Mouse (Mus musculus) thymus, postnatal 25 days (tissue): ENCODE results near the gene Caap1.
A peak's percentile ranks its signal among the peaks of the same experiment; 100 is the strongest.

Experiments
- DNase-seq: peaks from one replicate; pipeline ENCODE4 v3.0.0; 2022

Gene Caap1

DNA sequence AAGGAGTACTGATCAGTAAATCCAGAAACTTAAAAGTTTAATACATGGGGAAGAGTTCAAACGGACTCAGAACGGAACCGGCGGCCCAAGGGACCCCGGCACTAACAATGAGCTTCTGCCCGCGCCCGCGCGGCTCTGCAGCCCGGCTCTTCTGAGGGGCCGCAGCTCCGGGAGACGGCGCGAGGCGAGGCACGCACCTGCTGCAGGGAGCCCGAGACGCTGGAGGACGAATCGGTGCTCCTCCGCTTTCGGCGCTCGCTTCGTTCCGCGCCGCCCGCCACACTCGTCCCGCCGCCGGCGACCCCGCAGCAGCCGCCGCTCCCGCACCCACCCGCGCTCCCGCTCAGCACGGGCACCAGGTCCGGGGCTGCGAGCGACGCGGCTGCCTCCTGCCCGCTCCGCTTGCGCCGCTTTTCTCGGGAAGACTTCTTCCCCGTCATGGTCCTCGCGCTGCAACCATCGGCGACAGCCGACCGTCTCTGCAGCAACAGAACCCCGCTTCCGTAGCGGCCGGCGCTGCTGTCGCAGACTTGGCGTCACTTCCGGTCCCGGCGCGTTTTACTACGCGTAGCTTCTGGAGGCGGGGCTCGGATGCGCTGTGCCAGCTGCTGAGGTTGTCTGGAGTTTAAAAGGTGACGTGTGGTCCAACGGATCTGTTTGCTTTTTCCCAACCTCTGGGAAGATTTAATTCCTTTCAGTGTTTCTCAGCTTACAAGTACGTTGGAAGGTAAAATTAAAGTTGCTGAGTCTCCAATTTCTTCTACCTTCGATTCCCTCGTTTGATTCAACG is at the start of gene Caap1, which contains the start of gene Gm10306:
Gene Caap1 (minus strand): TSS at position 532 of the 790 bp plus-strand sequence.
Gene Gm10306 (plus strand): TSS at position 282 of the 790 bp plus-strand sequence.
- peak; percentile 93 for DNase-seq

DNA sequence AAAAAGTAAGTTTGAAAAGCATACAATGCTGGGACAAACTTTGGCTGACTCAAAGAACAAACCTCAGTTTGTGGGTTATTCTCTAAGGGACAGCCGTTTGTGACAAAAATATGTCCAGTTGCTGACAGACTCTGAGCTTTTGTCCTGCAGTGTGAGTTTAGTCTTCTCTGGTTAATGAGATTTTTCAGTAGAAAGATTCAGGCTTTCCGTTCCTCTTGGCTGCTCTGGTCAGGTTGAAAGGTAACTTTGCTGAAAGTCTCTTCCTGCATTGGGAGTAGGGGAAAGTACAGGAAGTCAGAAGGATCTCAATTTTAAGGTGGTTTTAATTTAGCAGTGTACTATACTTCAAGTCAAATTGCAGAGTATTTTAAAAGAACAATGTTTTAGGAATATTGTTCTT is 49.0 kb upstream of the Caap1 start:
- no peak for DNase-seq

DNA sequence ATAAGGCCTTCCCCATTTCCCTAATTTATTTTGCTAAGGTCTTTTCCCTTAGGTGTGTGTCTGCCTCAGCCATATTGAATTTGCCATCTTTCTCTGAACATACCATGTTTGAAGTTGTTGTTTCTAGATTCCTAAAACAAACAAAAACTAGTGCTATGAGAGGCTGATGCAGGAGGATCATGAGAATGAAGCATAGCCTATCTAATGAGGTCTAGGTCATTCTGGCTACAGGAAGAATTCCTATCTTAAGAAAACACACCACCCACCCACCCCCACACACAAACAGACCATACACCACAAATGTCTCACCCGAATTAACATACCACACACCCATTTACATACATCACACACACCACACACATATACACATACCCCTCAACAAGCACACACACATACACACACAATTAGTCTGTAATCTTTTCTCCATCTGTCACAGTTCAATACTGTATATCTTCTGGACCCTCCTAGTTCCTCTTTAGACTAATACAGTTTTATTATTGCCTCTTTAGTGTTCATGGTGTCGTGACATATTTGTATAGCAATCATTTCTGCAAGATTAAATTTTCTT is 47.9 kb upstream of the Caap1 start:
- no peak for DNase-seq

DNA sequence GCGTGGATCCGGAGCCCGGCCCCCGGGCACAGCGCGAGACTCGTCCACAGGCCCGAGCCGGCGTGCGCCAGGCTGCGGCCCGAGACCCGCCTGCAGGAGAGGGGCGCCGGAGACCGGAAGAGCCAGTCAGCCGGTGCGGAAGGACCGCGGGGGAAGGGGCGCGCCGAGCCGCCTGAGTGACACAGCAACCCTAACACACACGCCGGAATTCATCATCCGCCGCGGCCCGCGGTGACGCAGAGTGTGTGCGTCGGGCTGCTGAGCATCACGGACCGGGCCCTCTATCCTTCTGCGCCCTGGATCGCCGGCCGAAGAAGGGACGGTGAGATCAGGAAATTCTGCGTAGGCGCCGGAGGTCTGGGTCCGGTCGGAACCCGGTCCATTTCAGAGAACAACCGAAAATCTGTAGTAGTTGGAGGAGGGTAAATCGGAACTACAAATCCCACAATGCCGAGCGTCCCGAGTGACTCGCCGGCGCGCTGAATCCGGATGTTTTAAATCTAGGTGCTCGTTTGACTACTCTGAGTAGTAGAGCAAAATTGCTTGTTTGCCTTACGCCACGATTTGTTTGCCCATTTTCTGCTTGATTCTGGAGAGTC is 46.5 kb upstream of the Caap1 start, which contains the start of gene Plaa:
Gene Plaa (minus strand): TSS at position 214 of the 599 bp plus-strand sequence.
- DNase-seq: peak; percentile 91

DNA sequence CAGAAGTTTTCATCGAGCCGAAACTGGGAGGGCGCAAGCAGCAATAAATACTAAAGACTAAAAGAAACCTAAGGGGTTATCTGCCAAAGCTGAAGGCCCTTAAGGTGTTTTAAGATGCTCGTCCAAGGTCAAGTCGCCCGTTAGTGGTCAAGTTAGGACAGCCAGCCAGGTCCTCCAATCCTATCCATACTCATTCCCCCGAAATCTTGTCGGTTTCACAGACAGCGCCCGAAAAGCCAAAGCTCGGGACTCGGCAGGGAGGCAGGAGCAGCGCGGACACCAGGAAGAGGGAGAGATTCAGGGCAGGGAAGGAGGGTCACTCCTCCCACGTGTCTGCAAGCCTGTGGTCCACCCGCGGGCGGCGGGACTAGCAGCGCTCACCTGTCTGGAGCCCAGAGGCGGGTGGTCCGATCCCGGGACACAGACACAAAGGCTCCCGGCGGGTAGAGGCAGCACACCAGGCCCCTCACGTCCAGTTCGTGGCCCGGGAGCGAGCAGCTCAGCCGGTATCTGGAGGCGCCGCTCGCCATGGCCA is 46.0 kb upstream of the Caap1 start:
- no peak for DNase-seq

DNA sequence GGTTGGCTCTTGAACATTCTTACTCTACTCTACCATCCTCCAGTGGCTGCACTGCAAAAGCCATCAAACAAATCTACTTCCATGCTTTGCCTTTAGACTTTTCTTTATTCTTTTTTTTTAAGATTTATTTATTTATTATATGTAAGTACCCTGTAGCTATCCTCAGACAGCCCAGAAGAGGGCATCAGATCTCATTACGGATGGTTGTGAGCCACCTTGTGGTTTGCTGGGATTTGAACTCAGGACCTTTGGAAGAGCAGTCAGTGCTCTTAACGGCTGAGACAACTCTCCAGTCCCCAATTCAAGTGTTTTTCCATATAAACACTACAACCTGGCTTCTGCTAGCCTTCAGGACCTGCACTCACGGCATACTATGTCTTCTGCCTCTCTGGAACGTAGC is 44.8 kb upstream of the Caap1 start:
- DNase-seq: peak; percentile 4

DNA sequence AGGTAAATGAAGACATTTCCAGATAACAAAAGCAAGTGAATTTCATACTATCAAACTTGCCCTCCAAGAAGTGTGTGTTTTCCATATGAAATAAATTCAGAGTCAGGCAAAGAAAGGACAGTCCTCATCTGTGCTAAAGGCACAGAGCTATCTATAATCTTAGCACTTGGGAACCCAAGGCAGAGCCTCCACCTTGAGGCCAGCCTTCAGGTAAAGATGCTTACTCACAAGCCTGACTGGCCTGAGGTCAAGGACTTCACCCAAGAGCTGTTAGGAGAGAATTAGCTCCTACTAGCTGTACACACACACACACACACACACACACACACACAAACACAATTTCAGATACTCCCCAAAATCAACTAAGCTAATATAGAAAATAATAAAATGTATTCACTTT is 36.1 kb upstream of the Caap1 start:
- DNase-seq: no peak

DNA sequence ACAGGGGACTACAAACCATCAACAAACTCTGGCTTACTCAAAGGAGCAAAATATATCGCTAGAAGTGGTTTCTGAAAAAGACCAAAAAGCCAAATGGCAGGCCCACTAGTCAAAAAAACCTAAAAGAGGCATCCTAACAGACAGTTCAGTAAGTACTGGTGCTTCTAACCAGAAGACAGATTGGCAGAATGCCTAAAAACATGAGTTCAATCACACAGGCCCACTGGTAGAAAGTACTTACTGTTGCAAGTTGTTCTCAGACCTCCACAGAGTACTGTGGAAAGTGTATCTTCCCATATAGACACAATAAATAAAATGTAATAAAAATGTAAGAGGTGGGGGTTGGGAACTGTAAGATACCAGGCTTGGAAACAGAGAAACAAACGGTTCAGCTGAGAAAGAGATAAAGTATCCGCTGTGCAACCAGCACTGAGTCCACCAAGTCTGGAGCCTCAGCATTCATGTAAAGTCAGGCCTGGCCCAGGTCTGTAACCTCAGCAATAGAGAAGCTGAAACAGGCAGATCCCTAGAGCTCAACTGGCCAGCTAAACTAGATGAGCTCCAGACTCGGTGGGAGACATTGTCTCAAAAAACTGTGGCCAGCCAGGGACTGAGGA is 35.3 kb upstream of the Caap1 start:
- no peak for DNase-seq

DNA sequence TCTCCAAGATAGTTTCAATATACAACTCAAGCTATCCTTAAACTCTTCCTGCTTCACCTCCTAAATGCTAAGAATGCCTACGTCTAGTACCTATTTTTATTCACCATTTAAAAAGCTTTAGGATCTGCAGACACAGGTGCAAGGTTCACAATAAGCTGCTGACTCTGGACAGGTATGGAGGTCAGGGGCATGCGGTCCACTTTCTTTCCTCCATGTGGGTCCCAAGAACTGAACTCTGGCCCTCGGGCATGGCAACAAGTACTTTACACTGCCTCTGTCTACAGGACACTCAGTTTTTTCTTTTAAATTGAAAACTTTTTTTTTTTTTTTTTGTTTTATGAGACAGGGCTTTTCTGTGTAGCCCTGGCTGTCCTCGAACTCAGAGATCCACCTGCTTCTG is 16.1 kb upstream of the Caap1 start:
- DNase-seq: no peak

DNA sequence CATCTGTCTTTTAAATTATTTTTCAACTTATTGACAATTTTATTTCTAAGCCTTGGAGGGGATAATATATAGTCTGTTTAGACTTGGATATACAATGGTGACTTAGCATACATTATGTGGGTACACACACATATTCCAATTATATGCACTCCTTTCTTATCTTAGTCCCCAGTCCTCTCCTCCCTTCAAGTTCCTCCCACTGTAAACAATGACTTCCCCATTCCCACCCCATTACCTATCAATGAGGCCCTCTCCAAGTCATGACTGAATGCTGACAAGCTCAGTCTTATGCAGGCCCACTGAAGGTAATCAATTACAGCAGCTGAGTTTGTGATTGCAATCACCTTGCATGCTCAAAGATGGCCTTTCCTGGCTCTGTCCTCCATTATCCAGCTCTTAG is 7.7 kb upstream of the Caap1 start:
- no peak for DNase-seq

DNA sequence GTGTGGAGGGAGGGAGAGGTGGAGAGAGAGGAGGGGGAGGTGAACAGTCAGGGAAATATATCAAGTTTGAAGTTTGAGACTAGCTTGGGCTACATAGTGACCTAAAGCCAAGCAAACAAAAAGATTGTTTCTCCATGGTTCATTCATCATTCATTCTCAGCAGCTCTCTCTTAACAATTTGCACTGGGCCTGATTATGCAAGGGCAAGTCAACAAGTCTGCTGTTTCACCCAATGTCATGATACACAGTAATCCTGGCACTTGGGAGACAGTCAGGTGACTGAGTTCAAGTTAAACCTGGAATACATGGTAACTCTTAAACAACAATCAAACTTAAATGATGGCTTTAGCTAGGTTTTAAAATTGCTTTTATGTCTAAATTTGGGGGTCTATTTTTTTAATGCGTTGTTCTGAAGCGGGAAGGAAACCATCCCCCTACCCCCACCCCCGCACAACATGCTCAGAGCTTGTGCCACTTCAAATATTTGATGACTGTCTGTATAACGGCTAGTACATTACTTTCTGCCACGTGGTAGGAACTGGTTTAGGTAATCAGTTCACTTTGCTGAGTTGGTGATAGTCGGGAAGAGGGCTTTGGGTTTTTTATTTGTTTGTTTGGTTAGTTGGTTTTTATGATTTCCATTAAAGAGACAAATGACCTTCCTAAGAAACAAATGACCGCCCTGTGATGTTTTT is 5.5 kb upstream of the Caap1 start:
- no peak for DNase-seq

DNA sequence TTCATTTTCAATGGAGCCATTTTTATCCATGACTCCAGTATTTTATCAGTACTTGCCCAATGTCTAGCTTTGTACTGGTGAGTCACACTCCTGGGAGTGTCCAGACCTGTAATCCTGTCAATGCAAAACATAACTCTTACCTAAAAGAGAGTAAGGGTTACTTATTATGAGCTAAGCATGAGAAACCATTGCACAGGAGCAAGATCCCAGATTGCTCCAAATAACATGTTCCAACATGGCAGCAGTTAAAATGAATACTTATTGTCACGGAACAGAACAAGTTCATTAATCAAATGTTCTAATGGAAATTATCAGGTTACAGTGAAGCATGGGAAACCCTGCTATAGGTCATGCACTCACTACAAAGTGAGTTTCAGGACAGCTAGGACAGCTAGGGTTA is 3.7 kb upstream of the Caap1 start:
- DNase-seq: no peak

DNA sequence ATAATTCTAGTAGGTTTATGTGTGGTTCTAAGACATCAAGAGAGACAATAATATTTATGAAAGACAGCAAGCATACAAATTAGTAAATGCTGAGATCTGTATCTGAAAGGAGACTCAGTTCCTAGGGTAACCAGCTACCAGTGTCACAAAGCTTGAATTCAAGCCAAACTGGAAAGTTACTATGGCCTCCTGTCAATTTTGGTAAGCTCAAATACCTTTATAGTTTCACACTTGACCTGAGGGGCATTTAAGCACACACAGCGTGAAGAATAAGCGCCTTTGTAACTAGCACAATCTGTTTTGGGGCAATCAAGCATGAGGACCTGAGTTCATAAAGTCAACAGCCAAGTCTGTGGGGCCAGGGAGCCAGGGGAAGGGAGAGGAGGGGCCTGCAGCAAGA is 2.7 kb upstream of the Caap1 start:
- DNase-seq: no peak

DNA sequence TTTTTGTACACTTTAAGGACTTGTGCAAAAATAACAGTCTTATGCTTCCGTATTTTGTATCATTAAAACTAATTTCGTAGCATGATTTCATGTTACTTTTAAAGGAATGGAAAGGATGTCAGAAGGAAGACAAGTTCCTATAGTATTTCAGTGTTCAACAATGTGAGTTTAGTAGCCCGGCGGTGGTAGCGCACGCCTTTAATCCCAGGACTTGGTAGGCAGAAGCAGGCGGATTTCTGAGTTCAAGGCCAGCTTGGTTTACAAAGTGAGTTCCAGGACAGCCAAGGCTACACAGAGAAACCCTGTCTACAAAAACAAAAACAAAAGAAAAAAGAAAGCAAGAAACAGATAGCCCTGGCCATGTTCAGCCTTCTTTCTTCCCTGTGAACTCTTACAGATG is 549 bp upstream of the Caap1 start:
- no peak for DNase-seq

DNA sequence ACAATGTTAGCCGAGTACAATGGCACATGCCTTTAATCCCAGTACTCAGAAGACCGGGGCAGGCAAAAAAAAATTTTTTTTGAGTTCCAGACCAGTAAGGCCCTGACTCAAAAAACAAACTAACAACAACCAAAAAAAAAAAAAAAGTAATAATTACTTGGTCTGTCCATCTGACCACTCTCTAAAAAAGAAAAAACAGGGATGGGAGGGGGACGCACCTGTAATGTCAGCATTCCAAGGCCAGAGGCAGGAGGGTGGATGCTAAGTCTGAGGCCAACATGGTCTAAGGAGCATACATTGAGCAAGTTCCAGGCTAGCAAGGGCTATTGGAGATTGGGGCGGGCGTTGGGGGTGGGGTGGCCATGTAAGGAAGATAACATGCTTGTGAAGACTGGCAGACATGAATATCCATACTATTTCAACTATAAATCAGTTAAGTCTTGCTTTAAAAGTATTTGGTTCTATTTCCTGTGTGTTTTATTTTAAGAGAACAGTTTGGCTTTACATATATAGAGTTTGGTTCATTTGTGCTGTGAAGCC is 1.6 kb downstream of the Caap1 start:
- no peak for DNase-seq

DNA sequence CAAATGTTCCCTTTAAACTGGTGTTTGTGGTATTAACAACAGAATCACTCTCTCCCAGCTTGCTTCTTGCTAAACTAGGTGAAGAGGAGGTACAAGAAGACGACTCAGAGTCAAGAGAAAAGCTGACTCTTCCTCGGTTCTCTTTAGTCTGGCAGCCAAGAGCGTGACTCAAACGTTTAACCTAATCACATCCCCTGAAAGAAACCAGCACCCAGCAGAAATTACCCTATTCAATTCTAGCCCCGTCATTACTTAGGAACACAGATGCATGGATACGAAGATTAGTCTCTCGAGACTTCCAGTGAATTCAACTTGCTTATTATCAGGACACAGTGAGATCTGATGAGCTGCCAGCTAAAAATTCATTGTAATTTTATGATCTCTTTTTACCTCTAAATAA is 12.3 kb downstream of the Caap1 start:
- DNase-seq: no peak

DNA sequence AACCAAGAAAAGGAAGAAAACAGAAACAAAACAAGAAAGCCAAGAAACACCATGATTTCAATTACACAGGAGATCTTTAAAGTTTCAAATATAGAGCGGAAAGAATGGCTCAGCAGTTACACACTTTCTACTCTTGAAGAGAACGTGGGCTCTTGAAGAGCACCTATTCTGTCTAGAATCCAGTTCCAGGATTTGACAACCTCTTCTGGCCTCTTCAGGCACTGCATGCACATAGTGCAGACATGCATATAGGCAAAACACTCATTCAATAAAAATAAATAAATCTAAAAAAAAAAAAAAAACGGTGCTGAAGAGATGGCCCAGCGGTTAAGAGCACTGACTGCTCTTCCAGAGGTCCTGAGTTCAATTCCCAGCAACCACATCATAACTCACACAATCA is 13.6 kb downstream of the Caap1 start:
- no peak for DNase-seq

DNA sequence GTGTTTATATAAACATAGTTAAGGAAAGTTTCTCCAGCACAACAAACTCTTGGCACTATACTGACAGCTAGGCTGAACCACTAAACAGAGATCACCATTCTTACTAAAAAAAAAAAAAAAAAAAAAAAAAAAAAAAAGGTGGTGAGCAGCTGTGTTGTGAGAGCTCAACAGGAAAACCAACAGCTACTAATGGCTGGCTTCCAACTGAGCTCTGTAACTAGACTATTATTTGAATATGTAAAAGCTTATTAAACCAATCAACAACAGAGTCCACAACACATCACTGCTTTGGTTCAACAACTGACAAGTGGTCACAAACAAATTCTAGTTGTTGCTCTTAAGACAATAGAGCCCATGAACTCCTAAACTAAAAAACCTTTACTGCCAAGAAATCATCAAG is 23.4 kb downstream of the Caap1 start:
- no peak for DNase-seq

DNA sequence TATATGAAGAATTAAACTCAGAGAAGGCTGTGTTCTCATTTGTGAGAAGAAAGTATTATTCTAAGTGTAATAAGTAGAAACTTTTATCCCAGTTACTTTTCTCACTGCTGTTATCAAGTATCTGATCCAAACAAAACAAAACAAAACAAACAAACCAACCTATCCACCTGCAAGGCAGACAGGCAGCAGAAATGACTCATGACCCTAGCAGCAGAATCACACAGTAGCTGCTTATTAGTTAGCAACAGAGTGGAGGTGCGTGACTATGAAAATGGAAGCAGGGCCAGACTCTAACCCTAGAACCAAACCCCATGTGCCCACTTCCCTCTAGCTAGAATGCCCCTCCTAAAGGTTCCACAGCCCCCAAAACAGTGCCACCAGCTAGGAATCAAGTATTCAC is 27.1 kb downstream of the Caap1 start:
- no peak for DNase-seq

DNA sequence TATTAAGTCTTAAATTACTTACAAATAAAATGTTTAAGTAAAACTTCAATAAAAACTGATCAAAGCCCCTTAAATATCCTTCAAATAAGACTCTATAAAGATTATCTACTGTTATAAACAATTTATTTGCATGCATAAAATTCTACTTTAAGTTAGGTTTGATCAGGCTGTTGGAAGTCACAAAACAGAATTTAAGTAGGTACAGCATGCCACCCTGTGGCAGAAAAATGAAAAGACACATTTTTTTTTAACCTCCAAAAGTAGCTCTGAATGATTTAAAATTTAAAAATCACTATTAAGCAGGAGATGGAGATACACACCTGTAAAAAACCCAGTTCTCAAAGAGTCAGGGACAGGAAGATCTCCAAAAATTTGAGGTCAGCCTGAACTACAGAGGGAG is 33.3 kb downstream of the Caap1 start:
- DNase-seq: no peak

DNA sequence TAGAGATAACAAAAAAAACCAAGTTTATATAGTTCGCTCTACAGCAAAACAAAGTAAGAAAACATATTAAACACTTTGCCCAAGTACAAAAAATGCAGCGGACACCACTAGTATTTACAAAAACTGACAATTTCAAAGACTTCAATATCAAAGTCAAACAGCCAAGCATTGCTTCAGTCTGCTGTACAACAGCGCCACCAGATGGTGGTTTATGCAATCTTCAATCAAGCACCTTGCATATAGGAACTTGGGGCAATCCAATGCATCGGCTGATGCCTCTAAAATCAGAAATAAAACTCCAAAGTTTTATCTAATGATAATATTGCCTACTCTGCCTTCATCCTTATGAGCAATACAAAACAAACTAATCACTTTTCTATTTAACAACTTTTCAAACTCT is 39.0 kb downstream of the Caap1 start:
- DNase-seq: peak; percentile 28

DNA sequence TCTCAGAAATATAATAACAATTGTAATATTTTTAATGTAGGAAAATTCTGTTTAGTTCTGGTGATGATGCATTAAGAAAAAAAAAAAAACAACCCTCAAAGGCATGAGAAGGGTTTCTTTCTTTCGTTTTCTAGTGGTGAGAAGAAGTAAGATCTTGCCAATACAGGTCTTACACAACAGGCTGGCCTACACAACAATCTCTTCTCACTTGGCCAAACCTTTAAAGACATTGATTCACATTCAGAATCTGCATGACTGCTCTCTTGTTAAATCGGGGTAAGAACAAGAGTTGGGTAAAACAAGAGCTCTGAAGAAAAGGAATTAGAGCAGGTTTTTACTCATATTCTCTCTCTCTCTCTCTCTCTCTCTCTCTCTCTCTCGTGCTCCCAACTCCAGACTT is 41.2 kb downstream of the Caap1 start:
- no peak for DNase-seq
